Mouse (Mus musculus): ENCODE data around the gene Ednra.

The Ednra gene

DNA sequence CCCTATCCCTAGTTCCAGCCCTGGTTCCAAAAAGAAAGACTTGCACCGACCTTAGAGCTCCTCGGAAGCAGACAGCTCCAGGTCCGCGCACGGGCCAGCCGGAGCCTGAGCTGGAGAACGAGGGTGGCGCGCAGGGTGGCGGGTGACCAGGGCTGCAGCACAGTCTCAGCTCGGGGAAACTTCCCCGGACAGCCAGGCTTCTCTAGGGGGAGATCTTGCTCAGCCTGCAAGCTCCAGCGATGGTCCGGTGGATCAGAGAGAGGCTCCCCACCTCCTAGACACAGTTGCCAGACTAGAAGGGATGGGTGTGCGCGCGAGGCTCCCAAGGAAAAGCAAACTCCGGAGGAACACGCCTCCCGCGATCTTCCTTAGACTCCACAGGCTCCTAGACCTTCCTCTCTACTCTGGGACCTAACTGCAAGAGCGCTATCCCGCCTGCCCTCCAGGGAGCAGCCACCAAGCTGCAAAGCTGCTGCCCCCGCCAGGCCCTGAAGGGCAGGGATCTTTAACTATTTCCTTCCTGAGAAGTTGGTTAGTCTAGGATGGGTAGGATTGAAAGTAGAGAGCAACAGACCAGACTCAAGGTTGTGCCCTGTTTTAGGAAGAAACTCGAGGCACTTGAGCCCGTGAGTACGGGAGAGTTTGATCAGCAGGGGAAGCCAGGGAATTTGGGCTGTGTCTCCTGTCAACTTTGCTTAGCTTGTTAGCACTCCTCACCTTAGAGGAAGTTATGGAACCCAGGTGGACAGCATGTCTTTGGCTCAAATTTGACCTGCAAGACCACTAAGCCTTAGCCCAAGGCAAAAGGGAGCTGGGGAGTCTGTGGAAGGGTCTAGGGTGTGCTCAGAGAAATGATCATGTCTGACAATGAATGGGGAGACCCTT lies at the start of gene Ednra:
TSS of gene Ednra (minus strand) at position 419 of the 885 bp plus-strand sequence.
- DNase-seq (ENCODE audit: low spot score): no peak

DNA sequence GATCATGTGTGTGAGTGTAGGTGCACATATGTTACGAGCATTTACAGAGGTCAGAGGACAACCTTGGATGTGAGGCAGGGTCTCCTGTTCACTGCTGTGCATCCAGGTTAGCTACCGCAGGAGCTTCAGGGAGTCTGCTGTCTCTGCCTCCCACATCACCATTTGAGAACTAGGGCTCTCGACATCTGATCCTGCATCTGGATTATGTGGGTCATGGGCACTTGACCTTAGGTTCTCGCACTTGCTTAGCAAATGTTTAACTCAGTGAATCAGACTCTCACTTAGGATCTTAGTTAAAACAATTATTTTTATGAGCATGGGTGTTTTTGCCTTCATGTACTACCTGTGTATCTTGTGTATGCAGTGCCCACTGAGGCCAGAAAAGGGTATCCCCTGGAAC lies 49.6 kb upstream of the Ednra start:
- DNase-seq (ENCODE audit: low spot score): no peak

DNA sequence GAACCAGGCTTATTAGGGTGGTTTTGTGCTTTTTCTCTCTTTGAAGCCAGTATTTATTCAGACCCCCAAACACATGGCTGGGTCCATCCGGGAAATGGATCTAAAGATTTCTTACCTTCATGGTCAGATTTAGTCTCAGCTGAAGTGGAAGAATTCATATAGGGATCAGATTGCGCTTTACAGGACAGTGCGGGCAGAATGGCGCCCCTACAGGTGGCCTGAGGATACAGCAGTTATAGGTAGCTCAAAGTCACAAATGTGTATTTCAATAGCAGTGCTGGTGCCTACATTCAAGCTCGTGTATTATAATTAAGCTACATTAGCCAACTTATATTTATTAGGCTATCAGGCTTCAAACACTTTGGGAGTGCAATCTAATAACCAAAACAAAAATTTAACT lies 49.0 kb upstream of the Ednra start:
- no peak for DNase-seq (ENCODE audit: low spot score)

DNA sequence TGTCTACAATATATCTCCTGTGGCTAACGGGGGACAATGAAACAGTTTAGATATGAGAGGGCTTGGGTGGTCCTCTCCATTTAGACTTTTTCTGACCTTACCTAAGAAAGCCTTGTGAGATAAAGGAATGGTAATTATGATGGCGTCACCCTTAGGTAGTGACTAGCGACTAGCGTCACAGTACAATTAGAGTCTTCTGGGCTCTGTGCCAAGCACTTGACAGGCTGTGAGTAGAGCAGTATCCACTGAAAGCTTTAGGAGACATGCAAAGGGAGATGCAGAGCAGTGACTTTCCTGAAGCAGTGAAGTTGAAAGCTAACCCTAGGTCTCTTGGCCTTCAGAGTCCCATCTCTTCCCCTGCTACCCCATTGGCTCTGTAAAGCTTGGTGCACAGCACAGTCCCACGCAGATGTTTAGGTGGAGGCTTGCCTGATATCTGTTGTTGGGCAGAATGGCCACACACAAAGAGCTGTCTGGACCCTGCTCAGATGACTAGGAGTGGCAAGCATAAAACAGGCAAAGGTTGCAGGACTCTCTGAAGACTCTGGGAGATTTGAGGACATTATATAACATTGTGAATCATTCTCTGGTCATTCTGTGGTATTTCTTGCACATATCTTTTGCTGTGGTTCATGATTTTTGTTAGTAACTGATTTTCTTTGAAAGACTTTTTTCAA lies 48.1 kb upstream of the Ednra start:
- no peak for DNase-seq (ENCODE audit: low spot score)

DNA sequence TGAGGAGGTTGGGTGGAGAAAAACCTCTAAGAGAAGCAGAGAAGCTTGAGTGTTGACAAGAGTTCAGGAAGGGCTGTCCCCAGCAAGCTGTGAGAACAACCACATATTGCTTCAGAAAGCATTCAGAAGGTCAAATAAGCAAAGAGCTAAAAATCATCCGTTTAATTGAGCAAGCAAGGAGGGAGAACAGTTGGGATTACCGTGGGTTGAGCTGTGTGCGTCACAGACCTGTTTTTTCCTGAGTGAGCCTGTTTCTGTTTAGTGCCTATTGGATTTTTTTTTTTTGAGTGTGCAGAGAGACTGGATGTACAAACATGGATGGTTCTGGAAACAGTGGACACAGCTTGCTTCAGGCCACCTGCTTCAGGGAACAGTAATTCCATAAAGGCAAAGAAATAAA lies 46.7 kb upstream of the Ednra start:
- no peak for DNase-seq (ENCODE audit: low spot score)

DNA sequence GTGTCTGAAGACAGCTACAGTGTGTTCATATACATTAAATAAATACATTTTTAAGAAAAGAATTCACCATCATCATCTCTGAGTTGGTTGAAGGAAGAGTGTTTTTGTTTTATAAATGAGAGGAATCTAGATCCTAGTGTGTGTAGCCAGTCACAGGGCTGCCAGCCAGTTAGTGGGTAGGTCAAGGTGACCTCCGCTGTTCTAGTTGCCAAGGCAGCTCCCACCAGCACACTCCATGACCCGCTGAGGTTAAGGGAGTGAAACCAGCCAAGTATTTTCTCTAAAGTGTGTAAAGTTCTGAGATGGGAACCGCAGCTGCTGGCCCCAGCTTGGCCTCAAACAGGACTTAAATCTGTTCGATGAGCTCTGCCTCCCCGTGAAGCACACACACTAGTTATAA lies 44.7 kb upstream of the Ednra start:
- no peak for DNase-seq (ENCODE audit: low spot score)

DNA sequence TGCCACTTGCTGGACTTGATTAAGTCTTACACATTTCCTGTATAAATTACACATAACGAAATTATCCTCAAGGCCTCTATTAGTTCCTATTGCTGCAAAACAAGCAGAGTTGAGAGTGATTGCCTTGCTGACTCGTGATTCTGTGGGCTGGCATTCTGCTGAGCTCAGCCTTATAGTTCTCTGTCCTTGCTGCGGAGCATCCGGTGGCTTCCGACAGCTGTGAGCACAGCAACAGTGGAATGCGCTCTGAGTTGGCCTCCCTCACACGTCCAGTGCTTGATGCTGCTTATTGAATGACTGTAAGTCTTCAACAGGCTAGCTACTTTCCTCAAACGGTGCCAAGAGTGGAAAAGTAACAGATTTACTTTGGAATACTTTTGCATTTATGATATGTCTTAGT lies 40.0 kb upstream of the Ednra start:
- DNase-seq (ENCODE audit: low spot score): no peak

DNA sequence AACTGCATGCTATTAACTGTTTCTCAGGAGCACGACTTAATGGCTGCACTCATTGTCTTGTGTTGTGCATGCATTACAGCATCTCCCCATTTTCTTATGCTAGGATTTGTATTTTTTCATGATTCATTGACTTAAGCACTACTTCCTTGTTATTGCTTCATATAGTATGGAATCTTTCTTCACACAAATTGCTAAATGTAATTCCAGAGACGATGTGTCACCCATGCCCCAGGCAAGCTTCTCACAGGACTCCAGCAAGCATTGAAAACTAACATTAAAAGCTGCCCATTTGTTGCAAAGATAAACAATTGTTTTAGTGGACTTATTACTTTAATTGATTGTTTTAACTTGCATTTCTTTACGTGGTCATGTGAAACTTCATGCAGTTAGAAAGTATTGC lies 38.7 kb upstream of the Ednra start:
- no peak for DNase-seq (ENCODE audit: low spot score)

DNA sequence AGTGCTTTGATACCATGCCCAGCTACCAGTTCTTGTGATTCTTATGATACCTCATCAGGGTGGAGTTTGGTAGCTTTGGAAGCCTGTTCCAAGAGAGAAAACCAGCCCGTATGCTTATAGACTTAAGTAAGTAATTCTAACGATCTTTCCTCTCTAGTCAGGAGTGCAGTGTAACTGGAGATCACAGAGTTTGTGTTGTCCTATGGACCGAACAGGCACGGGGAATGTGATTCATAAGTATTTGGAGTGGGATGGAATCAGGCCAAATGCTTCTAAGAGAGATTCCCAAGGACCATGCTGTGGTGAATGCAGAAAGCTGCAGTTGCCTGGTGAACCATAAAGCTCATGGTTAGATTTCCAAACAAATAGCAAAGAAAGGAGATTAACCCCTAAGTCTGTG lies 31.2 kb upstream of the Ednra start:
- DNase-seq (ENCODE audit: low spot score): no peak

DNA sequence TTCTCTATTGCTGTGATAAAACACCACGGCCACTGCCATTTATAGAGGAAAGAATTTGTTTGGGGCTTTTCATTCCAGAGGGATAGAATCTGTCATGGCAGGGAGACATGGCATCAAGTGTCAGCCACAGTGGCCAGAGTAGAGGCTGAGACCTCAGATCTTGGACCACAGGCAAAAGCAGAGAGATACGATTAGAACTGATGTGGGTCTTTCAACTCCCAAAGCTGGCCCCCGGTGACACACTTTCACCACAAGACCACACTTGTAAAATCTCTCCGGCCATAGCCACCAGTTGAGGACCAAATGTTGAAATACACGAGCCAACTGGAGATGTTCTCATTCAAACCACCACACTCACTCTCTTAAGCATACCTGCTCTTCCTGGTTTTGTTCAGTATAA lies 29.5 kb upstream of the Ednra start:
- DNase-seq (ENCODE audit: low spot score): no peak

DNA sequence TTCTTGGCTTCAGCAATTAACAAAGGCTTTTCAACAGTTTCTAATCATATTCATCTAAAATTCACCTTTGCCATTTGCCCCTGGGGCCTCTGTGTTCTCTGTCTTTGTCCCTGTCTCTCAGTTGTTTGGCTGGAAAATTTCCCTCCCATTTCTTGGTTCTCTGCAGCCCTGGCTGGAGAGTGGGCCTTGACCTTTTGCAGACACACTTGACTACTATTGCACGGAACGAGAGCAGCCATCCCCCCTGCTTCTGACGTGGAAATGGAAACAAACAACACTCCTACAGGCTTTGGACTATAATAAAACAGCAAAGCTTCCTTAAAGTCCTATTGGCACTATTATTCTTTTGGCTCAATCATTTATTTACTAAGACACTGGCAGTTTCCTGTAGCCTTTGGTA lies 27.8 kb upstream of the Ednra start:
- DNase-seq (ENCODE audit: low spot score): no peak

DNA sequence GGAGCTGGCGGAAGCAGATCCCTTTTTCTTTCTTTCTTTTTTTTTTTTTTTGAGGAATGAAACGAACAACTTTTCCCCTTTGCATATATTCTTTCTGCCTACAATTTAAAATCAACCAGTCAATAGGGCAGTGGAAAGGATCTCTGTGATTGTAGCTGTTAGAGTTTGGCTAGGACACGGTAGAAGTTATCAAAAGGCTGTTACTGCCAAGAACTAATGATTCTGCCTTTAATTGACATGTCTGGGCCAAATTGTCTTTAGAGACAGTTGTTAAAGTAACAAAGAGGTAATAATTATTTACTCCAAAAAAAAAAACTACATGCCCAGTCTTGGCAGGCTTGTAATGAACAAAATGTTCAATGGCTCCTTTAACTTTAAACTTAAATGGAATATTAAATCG lies 26.1 kb upstream of the Ednra start:
- DNase-seq (ENCODE audit: low spot score): no peak

DNA sequence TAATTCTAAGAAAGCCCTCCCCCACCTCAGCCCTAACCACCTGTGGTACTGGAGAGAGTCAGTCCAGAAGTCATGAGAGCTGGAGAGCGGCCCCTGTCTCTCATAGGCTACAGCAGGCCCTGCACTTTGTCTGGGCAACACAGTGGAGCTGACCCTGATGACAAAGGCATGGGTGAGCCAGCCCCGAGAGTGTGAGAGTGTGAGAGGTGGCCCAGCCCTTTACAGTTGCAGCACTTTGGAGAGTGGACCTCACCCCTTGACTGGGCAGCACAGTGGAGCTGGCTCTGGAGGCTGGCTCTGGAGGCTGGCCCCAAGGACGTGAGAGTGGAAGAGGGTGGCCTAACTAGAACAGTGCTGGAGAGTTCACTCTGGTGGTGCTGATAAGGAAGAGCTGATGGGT lies 20.2 kb upstream of the Ednra start:
- DNase-seq (ENCODE audit: low spot score): no peak

DNA sequence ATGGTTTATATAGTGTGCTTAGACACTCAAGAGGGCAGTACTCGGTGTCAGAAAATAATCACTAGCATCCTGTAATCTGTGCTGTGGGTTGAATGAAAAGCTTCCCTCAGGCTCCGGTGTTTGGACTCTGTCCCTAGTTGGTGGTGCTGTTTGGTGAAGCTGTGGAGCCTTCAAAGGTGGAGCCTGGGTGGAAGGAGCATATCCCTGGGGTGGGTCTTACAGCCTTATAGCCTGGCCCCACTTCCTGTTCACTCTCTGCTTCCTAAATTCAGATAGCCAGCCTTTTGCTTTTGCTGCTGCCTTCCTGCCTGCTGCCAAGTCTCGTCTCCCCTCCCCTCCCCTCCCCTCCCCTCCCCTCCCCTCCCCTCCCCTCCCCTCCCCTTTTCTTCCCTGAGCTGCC lies 18.1 kb upstream of the Ednra start:
- no peak for DNase-seq (ENCODE audit: low spot score)

DNA sequence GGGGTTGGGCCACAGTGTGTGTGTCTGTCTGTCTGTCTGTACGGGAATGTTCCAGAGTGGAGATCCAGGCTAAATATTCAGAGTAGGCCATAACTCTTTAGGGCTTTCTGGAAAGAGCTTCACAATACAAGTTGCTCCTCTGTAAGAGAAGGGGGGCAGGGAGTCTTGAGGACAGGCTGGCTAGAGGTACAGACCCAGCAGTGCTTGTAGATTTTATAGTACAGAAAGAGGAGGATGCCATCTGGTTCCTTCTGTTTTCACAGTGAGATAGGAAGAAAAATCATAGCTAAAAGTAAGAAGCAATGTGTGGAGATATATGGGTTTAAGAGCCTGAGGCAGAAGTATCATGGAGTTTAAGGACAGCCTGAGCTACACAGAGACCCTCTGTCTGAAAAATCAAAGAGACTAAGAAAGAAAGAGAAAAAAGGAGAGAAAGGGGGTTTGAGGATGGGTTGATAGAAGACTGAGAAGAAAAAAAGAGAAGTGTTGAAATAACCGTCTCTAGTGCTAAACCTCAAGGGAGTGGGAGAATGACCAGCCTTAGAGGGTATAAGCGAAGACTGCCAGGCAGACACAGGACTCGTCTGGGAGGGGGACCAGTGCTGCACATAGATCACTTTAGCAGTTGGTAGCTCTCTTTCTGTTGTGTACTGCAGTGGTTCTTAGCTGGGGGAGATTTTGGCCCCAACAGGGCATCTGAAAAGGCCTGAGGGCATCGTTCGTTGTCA lies 16.9 kb upstream of the Ednra start:
- DNase-seq (ENCODE audit: low spot score): no peak

DNA sequence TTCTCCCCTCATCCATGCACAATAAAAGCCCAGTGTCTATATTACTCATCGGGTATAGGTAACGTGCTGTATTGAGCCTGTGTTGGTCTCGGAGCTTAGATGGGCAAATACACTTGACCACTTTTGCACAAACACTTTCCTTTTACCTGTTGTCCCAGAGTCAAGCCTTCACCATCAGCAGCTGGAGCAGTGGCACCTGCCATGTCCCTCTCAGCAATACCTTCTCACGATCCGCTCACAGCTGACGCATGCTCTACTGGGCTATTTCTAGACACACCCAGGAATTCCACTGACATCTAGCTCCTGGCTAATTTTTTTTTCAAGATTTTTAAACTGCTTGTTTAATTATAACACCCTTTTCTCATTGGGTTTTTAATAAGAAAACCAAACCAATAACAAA lies 14.2 kb upstream of the Ednra start:
- no peak for DNase-seq (ENCODE audit: low spot score)

DNA sequence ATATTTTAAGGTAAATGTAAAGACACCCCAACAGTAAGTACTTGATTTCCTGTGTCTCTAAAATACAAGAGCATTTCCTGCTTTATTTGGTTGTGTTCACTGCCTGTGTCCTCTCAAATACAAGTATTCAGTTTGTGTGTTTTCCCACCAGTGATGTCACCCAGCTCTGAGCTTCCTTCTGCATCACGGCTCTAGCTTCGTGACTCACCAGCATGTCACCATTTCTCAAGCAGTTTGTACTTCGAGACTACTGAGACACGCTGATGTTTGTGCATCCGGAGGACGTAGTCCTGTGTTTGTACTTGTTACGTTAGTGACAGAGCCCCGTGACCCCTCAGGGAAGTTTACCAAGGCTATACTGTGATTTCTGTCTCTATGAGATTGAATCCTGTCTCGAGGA lies 13.1 kb upstream of the Ednra start:
- no peak for DNase-seq (ENCODE audit: low spot score)

DNA sequence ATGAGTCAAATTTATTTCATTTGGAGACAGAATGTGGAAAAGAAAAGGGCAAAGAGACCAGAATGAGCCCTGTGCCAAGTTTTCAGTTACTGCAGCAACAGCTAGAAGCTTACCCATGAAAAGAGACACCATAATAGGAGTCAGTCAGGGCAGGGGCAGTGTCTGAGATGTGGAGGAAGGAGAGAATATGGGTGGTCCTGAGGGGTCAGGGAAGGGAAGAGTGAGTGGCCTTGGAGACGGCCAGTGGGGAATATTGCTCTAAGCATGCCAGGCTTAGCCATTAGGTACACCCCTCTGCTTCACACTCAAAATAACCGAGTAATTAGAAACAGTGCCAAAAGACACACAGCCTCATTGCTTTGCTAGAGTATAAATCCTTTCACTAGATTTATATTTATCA lies 9.5 kb upstream of the Ednra start:
- DNase-seq (ENCODE audit: low spot score): no peak

DNA sequence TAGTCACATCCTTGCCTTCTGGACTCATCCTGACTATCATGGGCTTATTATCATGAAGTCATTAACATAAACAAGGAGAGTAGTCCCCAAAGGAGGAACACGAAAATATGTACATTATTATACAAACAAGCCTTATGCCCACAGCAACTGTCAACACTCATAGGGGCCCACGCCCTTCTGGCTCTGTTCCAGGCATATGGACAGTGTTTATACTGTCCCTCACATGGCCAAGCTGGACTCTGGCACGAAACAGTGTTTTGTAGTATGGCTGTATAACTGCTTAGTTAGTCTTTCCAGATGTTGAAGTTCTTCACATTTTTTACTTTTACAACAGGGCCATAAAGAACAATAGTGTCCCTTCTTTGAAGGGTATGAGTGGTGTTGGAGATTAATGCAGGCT lies 8.7 kb upstream of the Ednra start:
- DNase-seq (ENCODE audit: low spot score): no peak

DNA sequence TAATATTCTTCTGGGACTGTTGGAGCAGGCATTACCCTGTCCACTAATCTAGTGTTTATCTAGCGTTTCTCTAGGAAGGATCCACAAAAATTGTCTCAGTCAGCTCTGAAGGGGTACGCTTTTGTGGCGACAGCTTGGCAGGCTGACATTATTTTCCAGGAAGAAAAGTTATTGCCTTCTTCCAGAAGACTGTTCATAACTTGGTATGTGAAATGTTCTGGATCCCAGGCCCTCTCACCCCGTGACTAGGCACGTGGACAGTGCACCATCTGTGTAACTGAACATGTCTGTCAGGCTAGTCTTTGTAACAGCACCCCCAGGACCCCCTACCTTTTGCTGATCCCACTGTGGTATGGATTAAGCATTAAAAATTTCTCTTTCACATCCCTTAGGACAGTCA lies 1.1 kb upstream of the Ednra start:
- DNase-seq (ENCODE audit: low spot score): no peak

DNA sequence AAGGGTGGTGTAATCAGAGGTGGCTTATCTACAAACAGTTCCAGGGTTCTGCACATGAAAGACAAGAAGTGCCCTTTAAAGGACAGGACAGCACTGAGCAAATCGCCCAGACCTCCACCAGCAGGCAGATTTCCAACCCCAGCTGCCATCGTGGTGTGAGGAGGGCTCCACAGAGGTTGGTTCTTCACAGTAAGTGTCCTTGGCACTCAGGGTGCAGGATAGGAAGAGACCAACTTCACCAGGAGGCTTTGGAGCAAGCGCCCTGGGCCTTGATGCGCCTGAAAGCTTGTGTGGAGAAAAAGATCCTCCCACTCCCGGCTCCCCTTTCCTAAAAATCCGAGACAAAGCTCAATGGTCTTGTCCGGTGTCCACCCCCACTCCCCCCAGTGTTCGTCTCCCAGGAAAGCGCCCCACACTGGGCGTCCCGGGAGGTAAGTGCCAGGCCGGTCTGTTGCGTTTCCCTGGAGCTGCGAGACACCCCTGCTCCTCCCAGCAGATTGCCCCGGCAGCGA lies 674 bp downstream of the Ednra start:
- DNase-seq (ENCODE audit: low spot score): no peak

DNA sequence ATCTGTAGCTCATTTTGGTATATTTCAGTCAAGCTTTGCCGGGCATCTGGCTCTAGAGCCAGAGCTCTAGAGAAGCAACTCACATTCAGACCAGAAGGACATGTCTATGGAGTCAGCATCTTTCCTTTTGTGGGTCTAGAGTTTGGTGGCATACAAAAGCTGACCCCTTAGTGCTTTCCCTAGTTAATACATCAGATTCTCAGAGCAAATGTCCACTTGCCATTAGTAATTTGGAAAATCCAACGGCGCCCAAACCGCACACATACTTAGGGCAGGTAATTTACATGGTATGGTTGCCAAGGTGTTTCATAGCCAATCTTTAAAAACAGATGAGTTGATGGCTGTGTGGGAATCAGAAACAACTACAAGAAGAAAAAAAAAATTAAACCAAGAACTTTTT lies 1.2 kb downstream of the Ednra start:
- no peak for DNase-seq (ENCODE audit: low spot score)

DNA sequence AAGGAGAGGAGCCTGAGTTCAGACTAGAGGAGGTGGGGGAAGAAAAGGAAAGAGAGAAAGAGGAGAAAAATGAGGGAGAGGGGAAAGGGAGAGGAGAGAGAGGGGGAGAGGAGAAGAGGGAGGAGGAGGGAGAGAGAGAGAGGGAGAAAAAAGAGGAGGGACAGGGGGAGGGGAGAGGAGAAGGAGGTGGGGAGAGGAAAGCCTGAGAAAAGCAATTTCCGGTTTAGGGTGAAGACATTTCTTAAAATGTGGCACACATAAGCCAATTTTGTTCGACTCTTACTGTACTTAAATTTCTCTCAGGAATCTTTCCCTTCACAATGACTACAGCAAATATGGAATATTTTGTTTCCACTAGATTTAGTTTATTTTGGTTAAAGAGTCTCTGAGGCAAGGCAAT lies 5.3 kb downstream of the Ednra start:
- no peak for DNase-seq (ENCODE audit: low spot score)

Measured in MN1 (cell line).